Mouse (Mus musculus): ENCODE results near the gene B130006D01Rik.

The B130006D01Rik gene

GRCm38 (mm10) chr11:95723287-95723686 is at the start of gene B130006D01Rik:
Gene B130006D01Rik, plus strand, starts transcription at chr11:95723587.
- no peak for DNase-seq

DNA sequence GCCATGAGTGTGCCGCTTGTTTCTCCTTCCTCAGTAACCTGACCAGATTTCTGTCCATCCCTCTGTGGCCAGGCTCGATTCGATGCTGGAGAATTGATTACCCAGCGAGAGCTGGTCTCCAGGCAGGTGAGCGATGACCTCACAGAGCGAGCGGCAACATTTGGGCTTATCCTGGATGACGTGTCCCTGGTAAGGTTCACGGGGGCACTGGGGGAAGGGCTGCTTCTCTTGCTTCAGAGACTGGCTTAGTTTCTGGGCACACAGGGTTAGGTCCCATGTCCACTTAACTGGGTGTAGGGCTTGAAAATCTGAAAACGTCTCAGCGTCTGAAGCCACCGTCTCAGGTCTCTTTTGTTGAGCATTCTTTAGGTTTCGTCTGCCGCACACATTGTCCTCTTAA is 47.9 kb upstream of the B130006D01Rik start:
- DNase-seq, result no peak

DNA sequence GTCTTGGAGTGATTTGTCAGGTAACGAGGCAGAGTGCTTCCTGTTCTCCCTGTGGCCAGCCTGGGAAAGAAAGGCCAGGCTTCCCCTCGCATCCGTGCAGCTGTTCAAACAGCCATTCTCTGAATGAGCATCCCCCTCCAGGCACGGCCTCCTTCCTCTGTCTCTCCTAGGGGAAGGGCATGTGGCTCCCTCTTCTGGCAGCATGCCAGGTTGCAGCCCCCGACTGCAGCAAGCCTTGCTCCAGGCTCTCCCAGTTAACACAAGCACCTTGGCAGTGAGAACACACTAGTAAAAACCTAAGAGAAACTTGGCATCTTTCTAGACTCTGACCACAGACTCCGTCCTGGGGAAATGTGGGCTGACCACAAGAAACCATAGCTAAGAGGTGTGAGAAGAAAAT is 47.1 kb upstream of the B130006D01Rik start:
- no peak for DNase-seq

DNA sequence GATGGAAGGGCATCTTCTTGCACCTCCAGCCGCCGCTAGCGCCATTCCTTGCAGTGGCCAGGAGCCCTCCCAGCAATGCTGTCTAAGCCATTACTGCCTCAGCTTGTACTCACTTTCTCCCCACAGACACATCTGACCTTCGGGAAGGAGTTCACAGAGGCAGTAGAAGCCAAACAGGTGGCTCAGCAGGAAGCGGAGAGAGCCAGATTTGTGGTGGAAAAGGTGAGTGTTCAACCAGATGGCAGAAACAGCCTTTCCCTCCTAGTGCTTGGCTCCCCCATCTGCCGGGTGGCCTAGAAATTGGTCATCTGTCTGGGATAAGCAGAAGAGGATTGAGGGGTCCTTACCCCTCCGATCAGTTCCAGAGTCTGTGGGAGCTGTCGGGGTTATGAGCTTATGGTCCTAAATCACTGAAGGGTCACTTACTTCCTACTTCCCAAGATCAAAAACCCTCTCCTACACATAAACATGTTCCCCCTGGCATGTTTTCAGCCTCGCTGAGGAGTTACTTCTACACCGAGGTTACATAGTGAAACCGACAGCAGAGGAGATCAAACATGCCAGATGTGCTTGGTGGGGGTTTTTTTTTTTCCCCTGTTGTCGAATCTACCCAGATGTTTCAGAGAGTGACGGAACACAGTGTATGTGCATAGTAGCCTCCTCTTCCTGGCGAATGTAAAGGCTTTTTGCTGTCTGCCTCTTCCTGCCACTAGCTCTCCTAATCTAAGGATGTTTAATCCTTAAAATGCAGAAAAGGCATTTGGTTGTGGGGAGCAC is 45.3 kb upstream of the B130006D01Rik start:
- no peak for DNase-seq

DNA sequence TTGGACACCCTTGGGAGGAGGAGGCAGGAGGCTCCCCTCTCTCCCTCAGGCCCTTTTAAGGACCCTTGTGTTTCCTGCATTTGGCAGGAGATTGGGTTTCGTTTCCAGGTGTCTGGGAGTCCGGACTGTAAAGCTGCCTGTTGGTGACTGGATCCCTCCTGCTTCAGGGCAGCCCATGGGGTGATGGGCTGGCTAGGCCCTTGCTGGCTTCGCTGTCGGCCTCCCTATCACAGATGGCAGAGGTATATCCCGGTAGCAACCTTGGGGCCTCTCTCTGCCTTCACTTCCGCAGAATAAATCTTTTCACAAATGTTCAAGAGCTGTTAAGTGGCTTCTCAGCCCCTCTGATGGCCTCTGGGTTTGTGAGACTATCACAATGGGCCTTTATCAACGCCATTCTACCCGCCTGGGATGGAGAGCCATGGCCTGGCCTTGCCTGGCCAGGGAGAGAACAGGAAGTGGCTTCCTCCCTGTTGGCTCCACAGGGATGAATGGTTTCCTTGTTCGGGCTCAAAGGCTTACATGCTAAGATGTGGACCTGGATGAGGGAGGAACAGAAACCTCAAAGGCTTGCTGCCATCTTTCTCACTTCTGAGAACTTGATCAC is 41.3 kb upstream of the B130006D01Rik start:
- DNase-seq, result no peak

- DNase-seq, result no peak
These were observed 40.4 kb upstream of the B130006D01Rik start for GRCm38 (mm10) chr11:95682946-95683345.

- DNase-seq, result peak; percentile 59
These were observed 37.4 kb upstream of the B130006D01Rik start for GRCm38 (mm10) chr11:95686031-95686430.

DNA sequence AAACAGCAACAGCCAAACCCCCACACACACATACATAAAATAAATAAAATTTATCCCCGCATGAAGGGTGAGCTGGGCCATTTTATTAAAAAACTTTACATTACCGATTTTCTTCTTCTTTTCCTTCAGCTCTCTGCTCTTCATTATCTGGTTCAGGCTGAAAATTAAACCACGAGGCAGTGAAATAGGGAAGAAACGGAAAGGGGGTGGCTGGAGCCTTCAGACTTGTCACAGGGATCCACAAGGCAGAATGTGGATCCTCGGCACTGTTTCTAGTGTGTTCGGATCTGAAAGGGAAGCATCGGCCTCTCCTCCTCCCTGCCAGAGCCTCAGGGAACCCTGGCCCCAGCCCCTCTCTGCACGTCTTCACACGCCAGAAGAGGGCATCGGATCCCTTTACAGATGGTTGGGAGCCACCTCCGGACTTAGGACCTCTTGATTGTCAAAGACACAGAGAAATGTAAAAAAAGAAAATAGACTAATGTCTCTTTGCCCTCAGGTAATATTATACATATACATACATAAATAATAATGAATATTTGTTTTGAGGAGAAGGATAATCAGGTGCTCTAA is 36.2 kb upstream of the B130006D01Rik start:
- DNase-seq, result no peak

GRCm38 (mm10) chr11:95688515-95688914 is 34.9 kb upstream of the B130006D01Rik start:
- DNase-seq, result no peak

GRCm38 (mm10) chr11:95688981-95689380 is 34.4 kb upstream of the B130006D01Rik start:
- no peak for DNase-seq

DNA sequence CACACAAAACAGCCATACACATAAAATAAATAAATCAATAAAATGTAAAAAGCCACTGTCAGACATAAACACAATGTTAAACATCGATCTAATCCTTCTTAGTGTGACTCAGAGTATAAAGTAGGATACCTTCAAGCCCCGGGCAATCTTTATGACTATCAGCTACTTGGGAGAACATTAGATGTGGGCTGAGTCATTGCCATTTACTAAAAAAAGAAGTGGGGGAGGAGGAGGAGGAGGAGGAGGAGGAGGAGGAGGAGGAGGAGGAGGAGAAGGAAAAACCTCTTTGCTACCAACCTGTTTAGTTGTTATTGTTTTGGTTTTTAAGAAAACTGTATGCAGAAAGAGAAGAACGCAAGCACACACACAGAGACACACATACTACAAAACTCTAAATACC is 33.8 kb upstream of the B130006D01Rik start:
- DNase-seq, result no peak

- DNase-seq, result no peak
These were observed 24.8 kb upstream of the B130006D01Rik start for GRCm38 (mm10) chr11:95698541-95698940.

- no peak for DNase-seq
These were observed 22.3 kb upstream of the B130006D01Rik start for GRCm38 (mm10) chr11:95700778-95701739.

DNA sequence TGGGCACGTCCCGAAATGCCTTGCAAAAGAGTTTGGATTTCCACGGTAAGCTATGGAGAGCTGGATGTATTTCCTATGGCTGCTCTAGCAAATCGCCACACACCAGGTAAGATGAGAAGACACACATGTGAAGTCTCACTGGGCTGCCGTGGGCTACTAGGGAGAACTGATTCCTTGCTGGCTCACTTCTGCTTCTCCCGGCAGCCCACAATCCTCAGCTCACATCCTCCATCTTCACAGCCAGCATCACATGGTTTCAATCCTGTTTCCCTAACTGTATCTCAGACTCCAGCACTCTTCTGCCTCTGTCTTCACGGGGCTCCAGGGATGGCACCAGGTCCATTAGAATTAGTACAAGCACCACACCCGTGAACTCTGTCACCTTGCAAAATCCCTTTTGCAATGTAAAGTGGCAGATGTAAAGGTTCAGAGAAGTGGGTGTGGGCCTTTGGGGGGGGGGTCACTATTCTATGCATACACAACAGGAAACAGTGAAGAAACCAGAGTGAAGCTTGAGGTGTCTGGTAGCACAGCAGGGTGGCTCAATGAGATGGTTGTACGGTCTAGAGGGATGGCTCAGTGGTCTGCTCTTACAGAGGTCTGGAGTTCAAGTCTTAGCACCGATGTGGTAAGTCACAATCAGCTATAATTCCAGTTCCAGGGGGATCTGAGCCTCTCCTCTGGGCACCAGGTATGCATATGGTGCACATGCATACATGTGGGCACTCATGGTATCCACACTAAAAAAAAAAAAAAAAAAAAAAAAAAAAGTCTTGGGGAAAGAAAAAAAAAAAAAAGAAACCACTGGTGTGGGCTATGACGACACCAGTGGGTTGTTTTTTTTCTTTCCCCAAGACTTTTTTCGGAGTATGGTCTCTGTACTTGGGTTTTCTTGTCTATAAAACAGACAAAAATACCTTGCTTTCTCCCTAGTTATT is 19.1 kb upstream of the B130006D01Rik start:
- no peak for DNase-seq

GRCm38 (mm10) chr11:95704970-95705330 is 18.4 kb upstream of the B130006D01Rik start:
- no peak for DNase-seq

DNA sequence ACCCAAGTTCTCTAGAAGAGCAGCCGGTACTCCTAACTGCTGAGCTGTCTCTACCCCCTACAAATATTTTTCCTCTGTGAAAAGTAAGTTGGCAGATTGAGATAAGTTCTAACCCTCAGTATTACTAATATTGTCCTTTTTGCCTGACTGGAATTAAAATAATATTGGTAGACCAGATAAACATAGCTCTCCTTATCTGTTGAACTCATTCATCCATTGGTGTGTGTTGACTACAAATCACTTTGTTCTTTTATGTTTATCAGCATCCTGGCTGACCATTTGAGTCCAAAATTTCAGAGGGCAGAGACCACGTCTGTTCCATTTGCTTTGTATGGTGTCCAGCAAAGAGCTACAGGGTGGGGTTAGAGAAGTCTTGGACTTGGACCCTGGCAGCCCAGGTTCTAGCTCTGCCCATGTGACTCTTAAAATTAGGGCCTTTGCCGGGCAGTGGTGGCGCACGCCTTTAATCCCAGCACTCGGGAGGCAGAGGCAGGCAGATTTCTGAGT is 13.8 kb upstream of the B130006D01Rik start:
- no peak for DNase-seq

DNA sequence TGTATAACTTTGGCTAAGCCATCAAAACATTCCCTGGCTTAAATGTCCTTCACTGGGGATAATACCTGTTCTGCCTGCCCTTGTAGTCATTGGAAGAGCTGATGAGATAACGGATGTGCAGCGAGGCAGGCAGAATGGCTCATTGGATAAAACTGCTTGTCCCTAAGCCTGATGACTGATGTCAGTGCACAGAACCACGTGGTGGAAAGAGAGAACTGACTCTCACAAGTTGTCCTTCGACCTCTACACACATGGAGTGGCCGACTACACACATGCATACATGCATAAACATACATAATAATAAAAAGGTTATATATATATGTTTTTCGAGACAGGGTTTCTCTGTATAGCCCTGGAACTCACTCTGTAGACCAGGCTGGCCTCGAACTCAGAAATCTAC is 12.9 kb upstream of the B130006D01Rik start:
- no peak for DNase-seq

DNA sequence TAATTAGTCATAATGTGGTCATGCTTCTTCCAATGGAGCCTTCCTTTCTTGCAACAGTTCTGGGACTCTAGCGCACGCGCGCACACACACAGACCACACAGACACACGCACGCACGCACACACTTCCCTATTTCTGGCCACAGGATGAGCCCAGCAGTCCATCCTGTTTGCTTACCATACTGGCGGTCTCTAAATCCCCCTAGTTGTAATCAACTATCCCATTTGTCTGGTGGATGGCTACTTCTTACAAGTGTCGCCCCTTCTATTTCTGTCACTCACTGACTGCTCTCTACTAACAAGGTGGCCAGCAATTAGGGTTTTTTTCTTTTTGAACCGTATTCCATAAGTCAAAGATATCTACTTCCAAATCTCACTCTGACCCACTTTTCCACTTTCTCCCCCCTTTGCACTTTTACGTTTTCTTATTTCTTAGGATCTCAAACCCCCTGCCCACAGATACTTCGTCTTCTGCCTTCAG is 11.3 kb upstream of the B130006D01Rik start:
- DNase-seq, result peak; percentile 52

GRCm38 (mm10) chr11:95712563-95713224 is 10.7 kb upstream of the B130006D01Rik start, which contains the start of gene Zfp652:
Gene Zfp652, plus strand, starts transcription at chr11:95712673.
- DNase-seq, result peak; percentile 97

GRCm38 (mm10) chr11:95713225-95713810 is 10.1 kb upstream of the B130006D01Rik start:
- peak; percentile 73 for DNase-seq
